Mouse (Mus musculus): ENCODE data around the gene Gadl1.

Gadl1 gene

DNA sequence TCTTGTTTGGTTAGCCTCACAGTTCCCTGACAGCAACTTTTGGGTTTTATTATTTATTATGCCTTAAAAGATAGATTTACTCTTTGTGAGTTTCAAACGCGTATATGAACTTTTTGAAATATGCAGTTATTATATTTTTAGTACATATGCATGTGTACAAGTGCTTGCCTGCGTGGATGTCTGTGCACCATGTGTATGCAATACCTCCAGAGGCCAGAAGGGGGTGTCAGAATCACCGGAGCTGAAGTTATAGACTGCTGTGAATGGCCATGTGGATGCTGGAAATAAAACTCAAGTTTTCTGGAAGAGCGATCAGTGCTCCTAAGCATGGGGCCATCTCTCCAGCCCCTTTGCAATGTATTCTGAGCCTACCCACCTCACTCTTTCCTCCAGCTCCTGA is 28.7 kb downstream of the Gadl1 start:
- no peak for DNase-seq

DNA sequence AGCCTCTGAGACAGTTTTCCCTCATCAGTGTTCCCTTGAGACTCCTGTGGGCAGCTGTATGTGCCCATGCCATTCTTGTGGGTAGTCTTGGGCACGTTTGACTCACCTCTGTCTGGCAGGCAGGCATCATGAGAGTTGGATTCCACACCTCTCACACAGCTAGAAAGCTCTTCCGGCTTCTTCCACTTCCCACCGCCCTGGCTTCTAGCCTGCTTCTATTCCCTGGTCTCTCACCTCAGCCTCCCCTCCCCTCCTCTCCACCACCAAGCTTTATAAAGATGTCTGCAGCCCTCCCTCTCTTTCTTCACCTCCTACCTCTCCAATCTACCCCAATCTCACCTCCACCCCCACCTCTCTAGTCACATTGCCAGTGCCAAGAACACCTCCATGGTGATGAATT is 30.2 kb downstream of the Gadl1 start:
- DNase-seq: no peak

DNA sequence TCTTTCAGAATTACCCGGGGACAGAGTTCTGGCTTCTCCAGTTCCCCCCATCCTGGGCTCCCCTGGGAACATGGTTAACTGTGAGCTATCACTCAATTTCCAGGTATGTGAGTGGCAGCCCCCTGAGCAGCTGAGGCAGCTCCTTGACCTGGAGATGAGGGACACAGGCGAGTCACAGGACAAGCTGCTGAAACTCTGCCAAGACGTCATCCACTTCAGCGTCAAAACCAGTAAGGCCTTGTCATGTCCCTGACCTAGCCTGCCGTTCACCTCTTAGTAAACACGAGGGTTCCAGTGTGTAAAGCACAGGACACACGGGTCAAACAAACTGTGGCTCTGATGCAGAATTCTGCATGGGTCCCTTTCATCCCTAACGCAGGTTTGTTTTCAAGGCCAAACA is 31.9 kb downstream of the Gadl1 start:
- no peak for DNase-seq

DNA sequence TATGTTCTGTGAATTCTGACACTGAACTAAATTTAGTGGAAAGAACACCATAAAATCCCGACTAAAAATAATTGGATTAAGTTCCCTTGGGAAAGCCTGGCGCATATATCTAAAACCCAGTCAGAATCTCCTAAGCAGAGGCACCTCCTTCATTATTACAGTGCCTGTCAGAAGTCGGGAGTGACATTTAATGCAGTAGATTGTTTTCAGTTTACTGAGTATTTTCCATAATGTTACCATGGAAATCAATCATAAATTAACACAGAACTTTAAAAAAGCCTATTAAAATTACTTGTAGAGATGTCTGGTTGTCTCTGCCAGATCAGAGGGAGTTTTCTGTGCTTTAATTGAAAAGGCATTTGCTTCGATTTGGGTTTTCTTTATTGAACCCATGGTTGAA is 33.2 kb downstream of the Gadl1 start:
- DNase-seq: no peak

DNA sequence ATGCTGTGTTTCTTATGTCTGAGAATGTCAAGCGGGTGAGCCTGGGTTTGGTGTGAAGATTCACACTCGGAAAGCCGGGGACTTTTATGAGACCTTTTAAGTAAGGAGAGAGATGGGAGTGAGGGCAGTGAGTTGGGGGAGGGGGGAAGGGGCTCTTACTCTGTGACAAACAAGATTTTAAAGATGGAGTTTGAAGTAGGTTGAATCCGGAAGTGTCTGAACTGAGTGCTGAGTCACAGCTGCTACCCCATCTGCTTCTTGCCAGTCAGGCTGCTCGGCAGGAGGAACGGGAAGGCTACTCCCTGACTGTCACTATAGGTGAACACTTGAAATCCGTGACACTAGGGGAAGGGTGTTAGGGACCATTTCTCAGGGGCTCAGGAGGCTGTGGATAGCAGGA is 33.7 kb downstream of the Gadl1 start:
- DNase-seq: no peak

DNA sequence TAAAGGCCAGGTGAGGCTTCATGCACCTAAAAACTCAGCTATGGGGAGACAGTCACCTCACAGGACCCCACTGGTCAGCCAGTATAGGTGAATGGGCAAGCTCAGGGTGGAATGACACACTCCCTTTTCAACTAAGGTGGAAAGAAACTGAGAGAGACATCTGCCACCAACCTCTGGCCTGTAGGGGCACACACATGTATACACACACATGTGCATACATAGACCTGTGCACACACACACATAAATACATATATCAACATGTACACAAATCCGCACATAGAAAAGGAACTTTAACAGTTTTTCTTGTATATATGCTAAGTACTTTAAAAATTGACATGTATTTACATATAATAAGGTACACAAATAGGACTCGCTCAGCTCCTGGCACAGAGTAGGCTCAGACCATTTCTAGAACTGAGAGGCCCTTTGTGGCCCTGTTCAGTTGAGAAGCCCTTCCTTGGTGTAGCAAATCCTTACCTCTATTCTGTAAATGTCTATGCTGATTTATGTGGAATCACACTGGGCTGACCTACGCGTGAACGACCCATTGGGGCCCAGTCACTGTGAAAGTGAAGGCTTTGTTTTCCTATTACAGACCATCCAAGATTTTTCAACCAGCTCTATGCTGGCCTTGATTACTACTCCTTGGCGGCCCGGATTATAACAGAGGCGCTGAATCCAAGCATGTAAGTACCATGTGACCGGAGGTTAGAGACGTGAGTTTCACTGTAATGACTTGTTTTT is 34.5 kb downstream of the Gadl1 start:
- DNase-seq: no peak

DNA sequence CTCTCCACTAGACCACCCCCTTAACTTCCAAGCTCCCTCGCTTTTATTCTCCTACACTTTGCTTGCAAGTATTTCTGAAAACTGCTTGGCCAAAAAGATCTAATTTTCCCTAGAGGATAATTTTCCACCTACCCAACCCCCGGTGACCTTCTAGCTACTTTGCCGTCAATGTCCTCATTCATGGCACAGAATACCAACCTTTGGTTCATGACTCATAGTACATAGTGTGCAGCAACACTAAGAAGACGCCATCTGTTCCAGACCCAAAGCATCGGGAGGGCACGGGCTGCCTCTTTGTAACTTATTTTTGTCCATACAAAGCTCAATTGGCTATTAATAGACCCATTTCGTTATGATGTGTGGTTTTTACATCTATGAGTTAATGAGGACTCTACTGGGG is 55.8 kb downstream of the Gadl1 start:
- DNase-seq: no peak

DNA sequence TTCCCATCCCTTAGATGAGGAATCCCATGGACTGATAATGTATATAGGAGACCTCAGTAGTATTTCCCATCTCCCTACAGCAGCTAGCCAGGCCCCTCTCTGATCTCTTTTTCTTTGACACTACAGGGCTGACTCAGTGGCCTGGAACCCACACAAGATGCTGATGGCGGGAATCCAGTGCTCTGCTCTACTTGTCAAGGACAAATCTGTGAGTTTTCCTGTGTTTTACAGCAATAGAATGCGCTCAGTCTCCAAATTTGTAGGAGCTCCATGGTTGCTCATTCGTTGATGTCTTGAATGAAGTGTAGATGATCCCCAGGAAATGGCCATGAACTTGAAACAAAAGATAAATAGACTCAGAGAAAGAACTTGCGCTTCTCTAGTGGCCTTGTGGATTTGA is 56.9 kb downstream of the Gadl1 start:
- no peak for DNase-seq

DNA sequence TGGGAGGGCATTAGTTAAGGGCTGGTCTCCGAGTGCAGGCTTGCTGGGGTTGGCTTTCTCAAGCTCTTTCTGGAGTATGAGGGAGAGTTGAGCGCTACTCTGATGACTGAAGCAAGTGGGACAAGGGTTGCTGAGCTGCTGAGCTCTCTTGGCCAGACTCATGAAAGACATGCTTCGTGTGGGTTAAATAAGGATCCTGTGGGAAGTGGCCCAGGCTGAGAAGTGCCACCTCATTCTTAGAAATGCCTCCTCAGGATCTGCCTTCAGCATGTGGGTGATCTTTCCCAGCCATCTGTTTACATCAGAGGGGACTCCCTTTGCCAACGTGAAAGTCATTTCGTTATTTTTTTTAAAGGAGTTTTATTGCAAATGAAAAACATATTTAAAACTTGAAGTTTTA is 57.5 kb downstream of the Gadl1 start:
- no peak for DNase-seq

DNA sequence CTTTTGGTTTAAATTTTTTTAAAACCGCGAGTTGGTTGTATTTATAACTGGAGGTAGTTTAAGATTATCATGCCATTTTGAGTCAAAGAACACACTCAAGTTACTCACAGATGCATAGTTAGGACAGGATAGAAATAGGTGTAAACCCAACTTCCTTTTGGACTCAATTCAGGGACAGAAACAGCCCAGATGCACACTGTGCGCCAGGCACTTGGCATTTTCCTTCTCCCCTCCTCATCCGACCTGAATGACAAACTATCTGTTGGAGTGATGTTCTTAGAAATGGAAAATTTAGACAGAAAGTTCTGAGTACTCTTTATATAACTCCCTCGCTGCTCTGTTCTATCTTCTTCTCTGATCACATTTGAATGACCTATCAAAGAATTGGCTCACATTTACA is 58.4 kb downstream of the Gadl1 start:
- DNase-seq: no peak

DNA sequence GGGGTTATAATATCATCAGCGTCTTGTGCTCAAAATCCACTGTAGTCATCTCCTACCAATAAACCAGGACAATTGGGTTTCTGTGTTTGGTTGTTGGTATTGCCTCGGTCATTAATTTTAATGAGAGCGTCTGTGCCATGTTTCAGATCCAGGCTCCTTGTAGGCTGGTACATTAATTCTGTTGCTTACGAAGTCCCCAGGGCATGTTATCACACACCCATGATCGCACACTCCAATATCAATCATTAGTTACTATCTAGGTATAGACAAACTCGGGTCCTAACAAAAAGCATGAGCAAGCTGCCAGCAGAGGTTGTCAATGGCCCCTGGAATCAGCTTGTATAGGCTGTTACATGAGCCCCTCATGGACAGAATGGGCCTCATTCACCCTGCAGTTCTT is 67.6 kb downstream of the Gadl1 start:
- DNase-seq: no peak

DNA sequence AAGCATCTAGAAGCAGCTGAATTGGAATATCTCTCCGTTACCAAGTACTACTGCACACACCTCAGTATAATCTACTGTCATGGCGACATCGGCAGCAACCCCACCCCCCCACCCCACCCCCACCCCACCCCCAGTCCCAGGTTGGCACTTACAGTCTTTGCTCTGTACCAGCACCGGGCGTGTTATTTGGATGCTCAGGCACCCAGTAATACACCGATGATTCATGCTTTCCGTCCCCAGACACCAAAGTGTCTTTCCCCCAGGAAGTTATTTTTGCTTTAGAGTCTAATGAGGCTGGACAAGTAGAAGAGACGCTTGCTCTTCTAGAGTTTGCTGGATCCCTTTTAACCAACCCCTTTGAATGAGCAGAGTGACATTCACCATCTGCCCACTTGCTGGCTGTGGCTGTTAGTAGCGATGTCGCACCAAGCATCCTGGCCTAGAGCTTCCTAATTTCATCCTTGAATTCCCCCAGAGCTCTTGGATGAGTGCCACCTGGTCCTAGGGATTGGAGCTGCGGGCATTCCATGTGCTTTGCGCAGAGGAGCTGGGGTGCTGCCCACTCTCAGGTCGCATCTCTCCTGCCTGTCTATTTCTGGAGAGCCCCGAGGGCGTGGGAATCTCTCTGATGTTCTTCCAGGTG is 68.5 kb downstream of the Gadl1 start:
- peak; percentile 79 to 86 for DNase-seq

DNA sequence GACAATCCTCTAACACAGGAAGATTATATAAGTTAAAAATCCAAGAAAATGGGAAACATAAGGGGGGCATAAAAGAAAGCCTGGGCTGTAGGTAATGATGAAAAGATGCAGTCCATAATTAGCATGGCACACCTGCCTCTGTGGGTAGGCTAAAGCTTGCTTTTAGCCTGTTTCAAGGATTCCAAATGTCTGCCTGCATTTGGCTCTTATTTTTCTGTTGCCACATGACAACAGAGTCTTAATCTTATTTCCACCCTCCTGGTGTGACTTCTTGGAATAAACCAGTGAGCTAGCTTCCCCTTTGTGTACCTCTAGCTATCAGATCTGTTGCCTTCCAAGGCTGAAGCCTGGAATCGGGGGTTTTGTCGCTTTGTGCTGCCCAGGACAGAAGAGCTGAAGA is 69.2 kb downstream of the Gadl1 start:
- no peak for DNase-seq

DNA sequence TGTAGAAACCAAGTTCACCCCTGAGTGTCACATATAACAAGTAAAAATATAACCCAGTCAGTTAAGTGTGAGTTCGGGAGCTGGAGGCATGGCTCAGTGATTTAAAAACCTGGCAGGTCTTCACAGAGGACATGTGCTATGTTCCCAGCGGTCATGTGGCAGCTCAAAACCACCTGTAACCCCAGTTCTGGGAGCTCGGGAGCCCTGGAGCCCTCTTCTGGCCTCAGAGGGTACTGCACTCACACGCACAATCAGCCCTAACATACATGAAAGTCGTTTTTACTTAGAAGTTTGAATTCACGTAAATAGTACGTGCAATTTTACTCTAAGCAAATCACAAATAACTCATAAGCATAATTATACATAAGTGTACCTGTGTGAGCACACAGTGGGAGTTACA is 81.4 kb downstream of the Gadl1 start:
- no peak for DNase-seq

DNA sequence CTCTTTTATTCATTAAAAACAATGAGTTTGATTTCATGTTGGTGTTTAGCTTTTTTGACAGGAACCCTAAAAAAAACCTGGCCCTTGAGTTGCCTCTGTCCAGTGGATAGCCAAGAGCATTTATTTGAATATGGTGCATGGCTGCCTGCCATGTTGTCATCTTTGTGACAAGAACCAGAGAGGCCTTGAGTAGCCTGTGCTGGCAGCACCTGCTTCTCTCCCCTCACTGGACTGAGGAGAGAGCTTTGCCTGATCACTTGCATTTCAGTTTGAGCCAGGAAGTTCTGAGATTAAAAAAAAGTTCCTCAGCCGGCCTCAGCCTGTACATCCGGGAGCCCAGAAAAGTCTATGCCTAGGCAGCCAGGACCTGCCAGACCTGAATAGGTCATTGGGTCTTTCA is 85.5 kb downstream of the Gadl1 start:
- DNase-seq: no peak

DNA sequence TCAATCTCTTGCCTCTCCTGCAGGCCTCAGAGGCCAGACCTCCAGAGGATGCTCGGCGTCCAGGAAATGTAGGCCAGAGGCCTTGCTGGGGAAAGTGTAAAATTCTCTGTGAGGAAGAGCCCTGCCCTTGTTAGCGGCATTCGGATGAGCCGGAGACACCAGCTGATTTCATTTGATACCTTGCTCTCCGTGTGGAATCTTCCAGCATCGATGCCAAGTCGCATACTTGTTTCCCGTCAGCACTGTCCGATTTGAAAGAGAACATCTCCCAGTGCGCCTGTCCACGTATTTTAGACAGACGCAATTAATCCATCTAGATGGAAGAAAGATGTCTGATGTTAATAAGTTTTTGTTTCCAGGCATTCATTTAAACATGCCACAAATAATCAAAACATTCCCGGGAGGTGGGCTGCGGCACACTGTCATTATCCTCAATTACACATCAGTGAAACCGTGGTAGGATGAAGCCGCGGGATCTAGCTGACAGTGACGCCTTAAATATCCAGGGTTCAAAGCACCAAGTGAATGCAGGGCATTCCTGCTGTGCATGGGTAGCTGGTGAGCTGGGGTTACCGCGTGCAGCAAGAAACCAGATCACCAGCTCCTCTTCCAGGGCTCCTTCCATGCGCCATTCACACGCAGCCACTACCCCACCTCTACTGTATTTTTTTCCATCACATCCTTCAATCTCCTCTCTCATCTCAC is 86.8 kb downstream of the Gadl1 start:
- no peak for DNase-seq

DNA sequence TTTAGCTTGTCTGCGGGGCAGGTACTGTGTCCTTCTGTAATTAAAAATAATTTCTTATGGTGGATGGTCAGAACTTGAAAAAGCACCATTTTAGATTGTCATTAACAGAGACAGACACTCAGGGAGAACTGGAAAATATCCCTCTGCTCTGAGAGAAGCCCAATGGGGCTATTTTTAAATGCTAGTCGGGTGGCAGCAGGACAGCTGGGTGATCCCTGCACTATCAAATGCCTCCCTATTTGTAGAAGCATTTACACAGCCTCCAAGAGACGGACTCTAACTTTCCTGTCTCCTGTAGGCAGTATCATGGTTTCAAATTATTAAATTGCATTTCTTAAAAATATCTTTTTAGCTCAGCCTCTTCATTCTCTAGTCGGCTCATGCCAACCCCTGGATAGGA is 89.1 kb downstream of the Gadl1 start:
- DNase-seq: no peak

DNA sequence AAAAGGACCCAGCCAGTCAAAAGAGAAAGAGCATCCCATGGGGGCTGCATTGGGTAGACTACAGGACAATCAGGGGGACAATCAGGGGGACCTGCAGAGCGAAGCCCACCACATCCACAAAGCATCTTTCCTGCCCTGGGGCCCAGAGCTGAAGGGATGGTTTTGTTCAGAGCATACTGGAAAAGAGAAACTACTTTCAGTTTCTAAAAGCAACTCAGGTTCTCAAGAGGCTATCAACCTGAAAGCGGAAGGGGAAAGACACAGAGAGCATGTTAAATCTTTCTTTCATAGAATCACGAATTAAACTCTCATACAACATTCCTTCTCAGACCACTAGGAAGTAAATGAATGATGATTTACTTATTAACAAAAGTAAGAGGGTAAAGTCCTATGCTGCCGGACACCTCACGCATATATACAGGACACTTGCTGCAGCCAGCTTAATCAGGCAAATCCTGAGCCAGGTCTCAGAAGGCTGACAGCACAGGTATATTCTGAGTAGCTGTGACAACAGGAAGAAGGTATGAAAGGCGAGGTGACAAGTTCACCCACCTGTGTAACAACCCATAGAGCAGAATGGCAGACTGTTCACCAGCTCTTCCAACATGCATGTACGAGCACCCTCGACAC is 90.2 kb downstream of the Gadl1 start:
- DNase-seq: no peak

DNA sequence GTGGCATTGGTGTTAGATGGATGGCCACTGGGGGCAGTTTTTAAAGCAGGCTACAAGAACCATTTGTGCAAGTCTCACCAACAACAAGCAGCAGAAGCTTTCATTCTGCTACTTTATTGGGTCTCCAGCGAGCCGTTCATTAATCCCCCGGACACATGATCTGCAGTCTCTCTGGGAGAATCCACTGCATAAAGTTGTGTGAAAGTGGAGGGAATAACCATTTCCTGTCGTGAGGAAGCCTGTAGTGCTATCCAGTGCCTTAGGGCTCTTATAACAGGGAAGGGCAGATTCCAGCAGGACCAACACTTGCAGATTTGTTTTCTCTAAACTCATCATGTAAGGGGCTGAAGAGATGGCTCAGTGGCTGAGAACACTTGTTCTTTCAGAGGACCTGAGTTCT is 104.7 kb downstream of the Gadl1 start:
- DNase-seq: no peak

DNA sequence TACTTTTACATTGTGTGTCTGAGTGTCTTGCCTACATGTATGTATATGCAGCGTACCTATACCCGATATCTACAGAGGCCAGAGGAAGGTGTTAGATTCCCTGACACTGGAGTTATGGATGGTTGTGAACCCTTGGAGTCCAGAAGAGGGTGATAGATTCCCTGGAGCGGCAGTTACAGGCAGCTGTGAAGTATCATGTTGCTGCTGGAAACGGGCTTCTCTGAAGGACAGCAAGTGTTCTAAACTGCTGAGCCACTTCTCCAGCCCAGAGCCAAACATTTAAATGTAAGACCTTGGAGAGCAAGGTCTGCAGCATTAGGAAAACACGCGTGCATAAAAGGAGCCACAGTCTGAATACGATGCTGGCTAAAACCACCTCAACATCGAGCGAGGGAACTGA is 107.0 kb downstream of the Gadl1 start:
- no peak for DNase-seq

DNA sequence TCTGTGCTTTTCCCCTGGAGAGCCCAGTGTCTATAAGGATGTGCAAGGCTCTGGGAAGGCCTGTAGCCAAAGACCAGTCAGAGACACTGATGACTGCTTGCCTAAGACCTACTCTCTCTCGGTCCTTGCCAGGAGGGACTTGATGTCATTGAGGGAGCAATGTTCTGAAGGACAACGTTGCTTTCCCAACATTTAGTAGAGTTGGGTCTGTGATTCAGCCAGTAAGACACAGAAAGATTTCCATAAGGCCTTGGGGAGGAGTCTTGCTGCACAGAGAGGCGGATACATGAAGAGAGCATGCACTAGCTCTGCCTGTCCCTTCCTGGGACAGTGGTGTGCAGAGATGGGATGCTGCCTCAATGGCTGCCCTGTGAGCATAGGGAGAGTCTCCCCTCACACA is 107.8 kb downstream of the Gadl1 start:
- DNase-seq: no peak

DNA sequence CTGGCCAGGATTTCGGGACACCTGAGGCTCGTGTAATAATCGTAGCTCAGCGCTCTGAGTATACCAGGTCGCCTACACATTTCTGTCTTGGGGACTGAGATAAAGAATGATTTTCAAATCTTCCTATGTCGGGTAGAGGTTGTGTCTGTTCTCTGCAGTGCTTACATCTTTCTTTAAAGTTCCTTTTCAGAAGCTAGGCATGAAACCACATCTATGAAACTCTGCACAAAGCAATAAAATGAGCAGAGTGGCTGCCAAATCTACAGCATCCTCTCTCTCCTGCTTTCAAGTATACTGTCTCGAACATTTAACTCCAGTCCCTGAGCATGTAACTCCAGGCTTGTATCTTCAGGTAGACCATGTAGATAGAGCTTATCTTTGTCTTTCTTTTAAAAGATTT is 109.3 kb downstream of the Gadl1 start:
- no peak for DNase-seq

DNA sequence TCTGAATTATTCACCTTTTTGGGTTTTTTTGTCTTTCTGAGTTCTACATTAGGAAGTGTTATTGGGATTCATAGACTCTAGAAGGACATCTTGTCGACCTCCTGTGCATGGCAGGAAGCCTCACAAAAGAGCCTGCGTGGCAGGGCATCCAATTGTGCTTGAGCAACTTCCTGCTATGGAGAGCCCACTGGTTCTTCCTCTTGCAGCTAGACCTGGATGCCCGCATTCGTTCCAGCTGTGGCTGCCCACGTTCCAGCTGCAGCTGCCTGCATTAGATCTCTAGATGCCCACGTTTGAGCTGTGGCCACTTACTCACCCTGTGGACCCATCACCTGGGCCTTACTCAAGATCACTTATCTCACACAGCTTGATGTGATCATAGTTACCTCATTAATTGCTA is 116.1 kb downstream of the Gadl1 start:
- no peak for DNase-seq

DNA sequence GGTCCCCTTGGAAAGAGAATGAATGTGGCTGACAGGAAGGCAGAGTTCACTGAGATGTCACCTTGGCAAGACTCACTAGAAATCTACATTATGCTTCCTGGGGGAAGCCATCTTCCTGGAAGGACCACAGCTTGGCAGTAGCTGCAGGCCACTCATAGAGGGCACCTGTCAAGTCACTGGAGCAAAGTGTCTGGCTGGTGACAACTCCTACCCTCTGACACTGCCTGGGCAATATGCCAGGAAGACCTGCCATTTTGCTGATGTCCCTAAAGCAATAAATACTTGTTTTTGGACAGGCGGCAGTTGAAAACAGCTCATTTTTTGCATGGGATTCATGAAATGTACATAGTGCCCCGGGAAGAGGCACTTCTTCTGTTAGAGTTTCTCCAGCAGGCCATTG is 119.8 kb downstream of the Gadl1 start:
- DNase-seq: no peak
